Mouse (Mus musculus) embryo, embryonic 9.5 days (tissue): ENCODE measurements around the gene Snapc4.
A peak's percentile ranks its signal among the peaks of the same experiment; 100 is the strongest.

Source experiments
- DNase-seq: peaks from one replicate; pipeline ENCODE4 v3.0.0-alpha.2; 2017; ENCODE audit errors: extremely low spot score

Snapc4 gene

GRCm38 (mm10) chr2:26341510-26341981, 38.9 kb downstream of the Snapc4 start:
- no peak for DNase-seq

- no peak for DNase-seq
These were observed 41.3 kb downstream of the Snapc4 start for GRCm38 (mm10) chr2:26339204-26339551.

GRCm38 (mm10) chr2:26338302-26339203, 41.9 kb downstream of the Snapc4 start:
- DNase-seq = no peak

GRCm38 (mm10) chr2:26330702-26331101, 49.8 kb downstream of the Snapc4 start:
- DNase-seq = no peak

- DNase-seq = no peak
These were observed 50.4 kb downstream of the Snapc4 start for GRCm38 (mm10) chr2:26330056-26330468.

GRCm38 (mm10) chr2:26329402-26329801, 51.1 kb downstream of the Snapc4 start:
- no peak for DNase-seq

GRCm38 (mm10) chr2:26327852-26328251, 52.6 kb downstream of the Snapc4 start:
- DNase-seq = no peak

- DNase-seq = peak; percentile 60
These were observed 54.9 kb downstream of the Snapc4 start for GRCm38 (mm10) chr2:26325386-26326181.

GRCm38 (mm10) chr2:26324917-26325316, 55.5 kb downstream of the Snapc4 start:
- no peak for DNase-seq

GRCm38 (mm10) chr2:26323589-26324325, 56.7 kb downstream of the Snapc4 start:
- no peak for DNase-seq

GRCm38 (mm10) chr2:26320245-26321185, 59.9 kb downstream of the Snapc4 start:
- DNase-seq = no peak

GRCm38 (mm10) chr2:26319519-26320244, 60.8 kb downstream of the Snapc4 start:
- no peak for DNase-seq

- DNase-seq = no peak
These were observed 61.3 kb downstream of the Snapc4 start for GRCm38 (mm10) chr2:26319109-26319508.

GRCm38 (mm10) chr2:26317991-26318672, 62.3 kb downstream of the Snapc4 start:
- DNase-seq = no peak

- DNase-seq = no peak
These were observed 63.1 kb downstream of the Snapc4 start for GRCm38 (mm10) chr2:26317371-26317770.

- DNase-seq = no peak
These were observed 63.7 kb downstream of the Snapc4 start for GRCm38 (mm10) chr2:26316576-26317246.

GRCm38 (mm10) chr2:26315925-26316311, 64.5 kb downstream of the Snapc4 start:
- DNase-seq = no peak

GRCm38 (mm10) chr2:26315072-26315924, 65.2 kb downstream of the Snapc4 start, which contains the start of gene Gpsm1:
Gpsm1 (plus strand) TSS chr2:26315515.
- DNase-seq = peak; percentile 95
